Mouse (Mus musculus) brain, embryonic 18.5 days (tissue): ENCODE results near the gene Diaph2.
A peak's percentile ranks its signal among the peaks of the same experiment; 100 is the strongest.
"Not testable (repeated sequence)": the region's sequence is repeated elsewhere in the genome, so short reads cannot be mapped to it uniquely, and the experiment has no call there.

Source experiments
- DNase-seq: peaks from one replicate; pipeline ENCODE4 v3.0.0-alpha.2; 2012; ENCODE audit warnings: low read depth, low spot score

Diaph2 gene

GRCm38 (mm10) chrX:129749571-129750061 lies at the start of gene Diaph2:
Gene Diaph2, plus strand, starts transcription at chrX:129749742.
- peak; percentile 30 for DNase-seq

DNA sequence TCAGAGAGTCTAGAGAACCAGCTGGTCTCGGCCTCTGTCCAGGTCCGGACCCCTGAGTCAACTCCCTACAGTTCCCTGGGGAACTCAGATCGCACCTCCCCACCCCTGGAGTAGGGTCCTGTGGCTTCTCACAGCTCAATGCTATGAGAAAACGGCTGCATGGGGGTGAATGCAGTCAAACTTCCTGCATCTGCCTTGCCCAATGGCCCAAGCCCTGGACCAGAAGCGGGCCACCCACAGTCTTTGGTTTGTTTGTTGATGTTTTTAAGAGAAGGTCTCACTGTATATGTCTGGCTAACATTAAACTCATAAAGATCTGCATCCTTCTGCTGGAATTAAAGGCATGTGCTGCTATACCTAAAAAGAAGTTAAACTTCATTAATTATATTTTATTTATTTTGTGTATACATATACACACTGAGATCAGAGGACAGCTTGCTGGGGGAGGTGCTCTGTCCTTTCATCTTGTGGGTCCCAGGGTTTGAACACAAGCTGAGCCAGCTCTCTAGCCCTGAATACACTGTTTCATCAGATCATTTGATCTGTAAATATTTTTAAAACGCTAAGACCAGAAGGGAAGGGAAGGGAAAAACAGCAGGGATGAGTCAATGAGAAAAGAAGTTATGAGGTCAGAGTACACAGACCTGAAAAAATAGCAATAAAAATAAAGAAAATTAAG lies 47.8 kb upstream of the Diaph2 start:
- no peak for DNase-seq

DNA sequence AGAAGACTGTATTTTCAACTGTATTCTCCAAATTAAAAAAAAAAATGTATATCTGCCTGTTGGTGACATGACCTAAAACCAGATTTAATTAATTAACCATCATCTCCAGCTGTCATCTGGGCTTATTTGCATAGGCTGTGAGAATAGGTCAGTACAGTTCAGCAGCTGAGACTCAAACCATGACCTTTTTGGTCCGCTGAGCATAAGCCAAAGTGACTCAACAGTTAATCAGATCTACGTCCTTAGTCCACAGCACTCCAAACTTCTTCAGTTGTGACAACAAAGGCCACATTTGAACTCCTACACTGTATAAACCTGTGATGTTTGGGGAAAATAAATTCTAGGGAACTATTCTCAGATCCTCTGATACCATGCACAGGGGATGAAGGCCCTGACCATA lies 39.9 kb upstream of the Diaph2 start:
- DNase-seq, result no peak

- DNase-seq, result no peak
Observed at GRCm38 (mm10) chrX:129728717-129729220, 20.8 kb upstream of the Diaph2 start.

- no peak for DNase-seq
Observed at GRCm38 (mm10) chrX:129736562-129736961, 13.0 kb upstream of the Diaph2 start.

DNA sequence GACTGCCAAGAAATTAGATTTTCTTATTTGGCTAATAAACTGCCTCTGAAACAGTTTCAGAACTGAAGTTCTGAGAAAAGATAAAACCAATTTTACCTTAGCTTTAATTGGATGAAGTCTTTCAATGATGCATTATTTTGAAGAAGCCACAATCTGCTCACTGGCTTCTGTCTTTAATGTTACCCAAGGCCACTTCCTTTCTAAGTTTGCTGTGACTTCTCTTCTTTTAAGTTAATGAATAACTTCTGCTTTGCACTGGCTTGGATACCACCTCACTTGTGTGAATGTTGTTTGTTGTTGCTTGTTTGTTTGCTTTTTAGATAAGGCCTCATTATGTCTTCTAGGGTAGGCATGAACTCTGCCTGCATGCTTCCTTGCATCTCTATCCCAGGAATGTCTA lies 10.3 kb upstream of the Diaph2 start:
- no peak for DNase-seq

- DNase-seq, result no peak
Observed at GRCm38 (mm10) chrX:129742981-129743380, 6.6 kb upstream of the Diaph2 start.

- no peak for DNase-seq
Observed at GRCm38 (mm10) chrX:129745976-129746375, 3.6 kb upstream of the Diaph2 start.

DNA sequence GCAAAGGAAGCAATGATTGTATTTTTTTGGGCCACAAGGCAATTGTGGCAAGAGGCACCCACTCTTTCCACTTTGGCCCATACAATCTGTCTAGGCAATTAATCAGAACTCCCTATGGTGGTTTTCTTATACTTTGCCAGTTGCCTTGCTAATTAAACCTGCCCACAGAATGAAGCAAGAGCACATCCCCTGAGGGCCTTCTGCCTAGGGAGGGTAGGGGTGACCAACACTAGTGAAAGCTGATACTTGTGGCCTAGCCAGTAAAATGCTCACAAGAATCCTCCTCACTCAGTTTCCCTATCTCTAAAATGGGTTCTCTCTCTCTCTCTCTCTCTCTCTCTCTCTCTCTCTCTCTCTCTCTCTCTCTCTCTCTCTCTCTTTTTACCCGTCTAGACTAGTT lies 440 bp upstream of the Diaph2 start:
- DNase-seq, result no peak

- no peak for DNase-seq
Observed at GRCm38 (mm10) chrX:129750094-129750569, 590 bp downstream of the Diaph2 start.

DNA sequence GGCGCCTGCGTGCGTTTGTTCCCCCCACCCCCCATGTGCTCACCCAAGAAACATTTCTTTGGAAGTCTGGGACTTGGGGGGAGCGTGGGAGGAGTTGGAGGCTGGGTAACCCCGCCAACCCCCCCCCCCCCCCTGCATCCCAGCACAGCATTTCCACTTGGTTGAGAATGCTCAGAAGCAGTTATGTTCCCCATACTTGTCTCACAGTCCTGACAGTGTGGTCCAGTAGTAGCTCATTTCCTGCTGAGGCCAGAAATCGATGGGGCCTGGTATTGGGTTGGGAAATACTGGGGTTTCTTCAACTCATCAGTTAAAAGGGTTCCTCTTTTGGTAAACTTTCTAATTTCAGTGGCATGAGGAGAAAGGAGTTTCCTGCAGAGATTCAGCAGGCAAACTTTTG lies 1.1 kb downstream of the Diaph2 start:
- DNase-seq, result no peak

- DNase-seq, result no peak
Observed at GRCm38 (mm10) chrX:129756606-129757005, 7.1 kb downstream of the Diaph2 start.

DNA sequence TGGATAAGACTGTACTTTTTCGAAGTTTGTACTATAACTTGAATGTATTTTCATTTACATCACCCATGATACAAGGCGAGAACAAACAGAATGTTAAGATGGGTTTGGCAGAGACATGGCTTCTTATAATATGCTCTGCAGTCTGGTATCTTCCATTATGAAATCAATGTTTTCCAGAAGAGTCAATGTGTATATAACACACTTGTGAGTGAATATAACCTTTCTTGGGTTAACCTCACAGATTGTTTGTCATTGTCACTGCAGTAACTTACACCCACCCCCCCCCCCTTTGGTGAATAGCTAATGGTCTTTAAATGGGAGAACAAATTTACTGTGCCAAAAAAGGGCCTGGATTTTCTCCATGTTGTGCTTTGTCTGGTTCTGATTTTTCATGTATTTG lies 13.1 kb downstream of the Diaph2 start:
- no peak for DNase-seq

DNA sequence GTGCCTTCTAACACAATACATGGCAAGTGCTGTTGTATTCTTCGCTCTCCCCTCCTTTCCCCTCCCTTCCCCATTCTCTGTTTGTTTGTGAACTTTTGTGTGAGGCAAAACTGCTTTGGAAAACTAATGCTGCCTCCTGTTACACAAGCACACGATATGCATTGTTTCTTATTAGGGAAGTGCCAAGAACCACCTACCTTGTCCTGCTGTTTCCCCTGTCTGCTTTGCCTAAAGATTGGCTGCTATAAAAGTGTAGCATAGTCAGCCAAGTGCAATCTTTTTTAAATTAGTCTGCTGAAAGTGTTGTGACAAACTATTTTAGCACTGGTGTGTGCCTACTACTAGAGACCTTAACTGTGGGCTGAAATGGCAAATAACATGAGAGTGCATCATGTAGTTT lies 15.8 kb downstream of the Diaph2 start:
- no peak for DNase-seq

GRCm38 (mm10) chrX:129766811-129767210 lies 17.3 kb downstream of the Diaph2 start:
- DNase-seq, result no peak

DNA sequence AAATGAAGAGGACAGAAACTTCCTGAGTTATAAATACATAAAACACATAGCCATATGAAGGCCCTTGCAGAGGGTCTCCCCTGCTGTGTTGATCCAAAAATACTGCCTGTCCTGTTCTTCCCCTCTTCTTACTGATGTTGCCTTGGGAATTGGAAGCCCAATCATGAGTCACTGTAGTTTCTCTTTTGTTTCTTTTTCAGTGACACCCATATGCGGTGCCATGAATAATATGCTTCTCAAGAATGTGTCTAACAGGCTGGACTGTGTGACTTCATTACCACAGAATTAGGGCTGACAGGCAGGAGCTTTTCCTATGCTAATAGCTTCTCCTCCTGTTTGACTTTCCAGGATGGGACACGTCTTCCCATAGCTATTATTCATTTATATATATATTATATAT lies 21.1 kb downstream of the Diaph2 start:
- DNase-seq, result no peak

- DNase-seq, result no peak
Observed at GRCm38 (mm10) chrX:129773556-129774255, 24.2 kb downstream of the Diaph2 start.

- DNase-seq, result no peak
Observed at GRCm38 (mm10) chrX:129774478-129774877, 24.9 kb downstream of the Diaph2 start.

DNA sequence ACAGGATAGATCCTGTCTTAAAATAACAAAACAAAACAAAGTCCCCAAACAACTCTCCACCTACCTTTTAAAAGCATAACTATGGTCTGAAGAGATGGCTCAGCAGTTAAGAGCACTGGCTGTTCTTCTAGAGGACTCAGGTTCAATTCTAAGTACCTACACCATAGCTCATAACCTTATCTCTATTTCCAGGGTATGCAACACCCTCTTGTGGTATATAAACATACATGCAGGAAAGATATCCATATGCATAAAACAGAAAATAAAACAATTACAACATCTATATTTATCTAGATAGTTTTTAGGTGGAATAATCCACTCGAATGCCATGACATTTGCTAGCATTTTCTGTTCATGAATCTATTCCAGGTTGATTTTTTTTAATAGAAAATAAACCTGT lies 27.2 kb downstream of the Diaph2 start:
- DNase-seq, result no peak

DNA sequence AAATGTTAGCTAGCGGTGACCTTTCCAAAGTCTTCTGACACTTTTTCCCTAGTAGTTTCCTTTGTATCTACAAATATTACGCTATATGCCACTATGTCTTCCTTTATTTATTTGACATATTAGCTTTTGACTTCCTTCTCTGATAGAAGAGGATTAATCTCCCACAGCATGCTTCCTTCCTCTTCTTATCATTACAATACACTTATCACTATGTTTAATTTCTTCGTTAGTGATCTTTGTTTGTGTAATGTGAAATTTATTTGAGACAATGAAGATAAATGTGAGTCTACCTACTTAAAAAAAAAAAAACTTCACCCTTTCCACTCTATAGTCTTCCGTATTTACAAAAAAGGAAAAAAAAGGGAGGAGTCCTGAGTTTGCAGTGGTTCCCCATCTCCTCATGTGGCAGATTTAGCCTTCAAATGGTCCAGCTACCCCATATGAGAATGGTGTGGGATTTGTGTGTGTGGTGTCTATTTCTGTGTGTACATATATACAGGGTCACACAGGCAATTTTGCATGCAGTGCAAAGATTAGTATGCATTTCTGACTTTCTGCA lies 27.9 kb downstream of the Diaph2 start:
- no peak for DNase-seq

DNA sequence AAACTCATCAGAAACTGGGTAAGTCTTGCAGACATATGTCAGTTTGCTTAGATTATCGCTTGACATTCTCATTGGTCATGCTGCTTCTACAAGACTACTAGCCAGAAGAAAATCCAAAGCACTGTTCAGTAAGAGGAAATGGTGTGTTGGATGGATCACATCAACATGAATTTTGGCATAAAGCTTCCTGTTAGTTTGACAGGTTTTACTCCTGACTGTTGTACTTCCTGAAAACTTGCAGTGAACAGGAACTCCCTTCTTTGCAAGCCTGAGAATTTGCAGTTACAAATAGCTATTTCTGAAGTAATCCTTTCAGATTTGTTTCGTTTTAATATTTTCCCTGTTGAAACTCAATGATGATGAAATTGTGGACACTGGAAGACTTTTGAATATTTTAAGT lies 32.3 kb downstream of the Diaph2 start:
- no peak for DNase-seq

DNA sequence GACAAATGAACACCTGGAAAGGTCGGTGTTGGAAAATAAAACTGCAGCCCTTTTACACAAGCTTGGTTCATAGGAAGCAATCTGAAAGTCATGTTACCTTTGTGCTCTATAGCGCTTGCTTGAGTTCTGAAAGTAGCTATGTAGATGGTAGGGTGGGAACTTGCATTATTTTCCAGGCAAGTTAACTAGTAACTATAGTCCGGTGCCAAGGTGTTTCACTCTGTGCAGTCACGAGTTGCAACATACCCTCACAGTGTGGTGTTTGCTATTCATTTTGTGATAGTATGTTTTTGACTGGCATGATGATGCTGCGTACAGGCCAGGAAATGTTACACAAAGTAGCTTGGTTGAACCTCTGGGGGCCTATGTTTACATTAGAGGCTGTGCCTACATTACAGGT lies 34.5 kb downstream of the Diaph2 start:
- no peak for DNase-seq

DNA sequence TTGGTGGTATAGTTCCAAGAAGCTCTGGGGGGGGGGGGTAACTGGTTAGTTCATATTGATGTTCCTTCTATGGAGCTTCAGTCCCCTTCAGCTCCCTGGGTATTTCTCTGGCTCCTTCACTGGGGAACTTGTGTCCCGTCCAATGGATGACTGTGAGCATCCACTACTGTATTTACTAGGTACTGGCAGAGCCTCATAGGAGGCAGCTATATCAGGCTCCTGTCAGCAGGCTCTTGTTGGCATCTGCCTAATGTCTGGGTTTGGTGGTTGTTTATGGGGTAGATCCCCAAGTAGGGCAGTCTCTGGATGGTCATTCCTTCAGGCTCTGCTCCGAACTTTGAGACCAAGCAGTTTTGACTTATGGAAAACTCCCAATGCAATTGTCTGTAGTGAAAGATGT lies 50.4 kb downstream of the Diaph2 start:
- not testable (repeated sequence) for DNase-seq
